Mouse (Mus musculus): ENCODE measurements around the gene Rad9b.

Gene Rad9b

GRCm38 (mm10) chr5:122353807-122354491, at the start of gene Rad9b, which contains the start of gene Vps29:
Gene Rad9b, minus strand, starts transcription at chr5:122354233.
Gene Vps29, plus strand, starts transcription at chr5:122354369.
- peak; percentile 98 for DNase-seq (ENCODE audit: low spot score)

GRCm38 (mm10) chr5:122403362-122403761, 49.3 kb upstream of the Rad9b start:
- DNase-seq (ENCODE audit: low spot score), result no peak

- no peak for DNase-seq (ENCODE audit: low spot score)
Measured at GRCm38 (mm10) chr5:122402772-122403171, 48.7 kb upstream of the Rad9b start.

- DNase-seq (ENCODE audit: low spot score), result no peak
Measured at GRCm38 (mm10) chr5:122402160-122402559, 48.1 kb upstream of the Rad9b start.

- DNase-seq (ENCODE audit: low spot score), result peak; percentile 37
Measured at GRCm38 (mm10) chr5:122401303-122401640, 47.2 kb upstream of the Rad9b start.

GRCm38 (mm10) chr5:122400628-122401302, 46.7 kb upstream of the Rad9b start:
- no peak for DNase-seq (ENCODE audit: low spot score)

GRCm38 (mm10) chr5:122399871-122400270, 45.8 kb upstream of the Rad9b start:
- no peak for DNase-seq (ENCODE audit: low spot score)

GRCm38 (mm10) chr5:122397495-122397894, 43.5 kb upstream of the Rad9b start:
- DNase-seq (ENCODE audit: low spot score), result no peak

- DNase-seq (ENCODE audit: low spot score), result no peak
Measured at GRCm38 (mm10) chr5:122396791-122397190, 42.8 kb upstream of the Rad9b start.

GRCm38 (mm10) chr5:122393887-122394286, 39.9 kb upstream of the Rad9b start:
- peak; percentile 23 for DNase-seq (ENCODE audit: low spot score)

GRCm38 (mm10) chr5:122392227-122393004, 38.4 kb upstream of the Rad9b start:
- peak; percentile 21 for DNase-seq (ENCODE audit: low spot score)

GRCm38 (mm10) chr5:122391786-122392180, 37.8 kb upstream of the Rad9b start, which contains the start of gene Arpc3:
Gene Arpc3, plus strand, starts transcription at chr5:122391878.
- DNase-seq (ENCODE audit: low spot score), result peak; percentile 86

GRCm38 (mm10) chr5:122391178-122391785, 37.2 kb upstream of the Rad9b start:
- DNase-seq (ENCODE audit: low spot score), result no peak

- no peak for DNase-seq (ENCODE audit: low spot score)
Measured at GRCm38 (mm10) chr5:122390671-122391070, 36.6 kb upstream of the Rad9b start.

- no peak for DNase-seq (ENCODE audit: low spot score)
Measured at GRCm38 (mm10) chr5:122390006-122390405, 36.0 kb upstream of the Rad9b start.

GRCm38 (mm10) chr5:122379374-122380155, 25.5 kb upstream of the Rad9b start:
- DNase-seq (ENCODE audit: low spot score), result peak; percentile 40

GRCm38 (mm10) chr5:122378171-122378570, 24.1 kb upstream of the Rad9b start:
- DNase-seq (ENCODE audit: low spot score), result no peak

GRCm38 (mm10) chr5:122377101-122377833, 23.2 kb upstream of the Rad9b start:
- DNase-seq (ENCODE audit: low spot score), result no peak

- no peak for DNase-seq (ENCODE audit: low spot score)
Measured at GRCm38 (mm10) chr5:122372878-122373277, 18.8 kb upstream of the Rad9b start.

GRCm38 (mm10) chr5:122372192-122372769, 18.2 kb upstream of the Rad9b start, which contains the start of gene Fam216a:
Gene Fam216a, minus strand, starts transcription at chr5:122372364.
- peak; percentile 100 for DNase-seq (ENCODE audit: low spot score)
